Mouse (Mus musculus) limb, embryonic 14.5 days (tissue): Measurements from ENCODE around the gene Impdh1. TPM values are rescaled to one million over a fixed set of nuclear protein-coding genes. Genes with fewer than 3 reads are reported as not detected.

Experiments used
- ATAC-seq: fragments of 200-750 bp; cut with Nextera tagmentation; 2 replicates; pipeline ENCODE4 v1.8.0; 2017; ENCODE audit warnings: low read depth, moderate number of reproducible peaks, moderate TSS enrichment; ENCODE audit not compliant: low FRiP score
- DNase-seq: peaks from one replicate; pipeline ENCODE4 v3.0.0-alpha.2; 2015; ENCODE audit warnings: low spot score
- H3K27ac ChIP-seq: fragments of 300-500 bp; sonication (generic); replicated peaks from 2 replicates; pipeline ENCODE4 v1.5.1; 2014; ENCODE audit warnings: low read depth, mild to moderate bottlenecking, low read length, moderate library complexity, mixed read lengths
- H3K27me3 ChIP-seq: fragments of 300-500 bp; sonication (generic); 2 replicates; pipeline ENCODE4 v1.6.1; 2014; ENCODE audit warnings: low read length, mixed read lengths; ENCODE audit not compliant: control insufficient read depth, insufficient read depth
- H3K36me3 ChIP-seq: fragments of 300-500 bp; sonication (generic); 2 replicates; pipeline ENCODE4 v1.6.1; 2014; ENCODE audit warnings: mild to moderate bottlenecking, low read length, moderate library complexity, mixed read lengths; ENCODE audit not compliant: control insufficient read depth, insufficient read depth
- H3K4me1 ChIP-seq: fragments of 300-500 bp; sonication (generic); 2 replicates; pipeline ENCODE4 v1.6.1; 2014; ENCODE audit warnings: antibody characterized with exemption, low read length, mixed read lengths; ENCODE audit not compliant: control insufficient read depth, insufficient read depth
- H3K4me2 ChIP-seq: fragments of 300-500 bp; sonication (generic); replicated peaks from 2 replicates; pipeline ENCODE4 v1.6.1; 2014; ENCODE audit warnings: low read depth, mild to moderate bottlenecking, low read length, moderate library complexity; ENCODE audit not compliant: severe bottlenecking
- H3K4me3 ChIP-seq: fragments of 300-500 bp; sonication (generic); replicated peaks from 2 replicates; pipeline ENCODE4 v1.5.1; 2014; ENCODE audit warnings: low read length
- H3K9ac ChIP-seq: fragments of 300-500 bp; sonication (generic); 2 replicates; pipeline ENCODE4 v1.6.1; 2014; ENCODE audit warnings: mild to moderate bottlenecking, low read depth, low read length, moderate library complexity; ENCODE audit not compliant: severe bottlenecking
- H3K9me3 ChIP-seq: fragments of 300-500 bp; sonication (generic); 2 replicates; pipeline ENCODE4 v1.6.1; 2016; ENCODE audit warnings: low read length; ENCODE audit not compliant: control insufficient read depth
- POLR2A ChIP-seq: fragments of 200-500 bp; IDR thresholded peaks from 2 replicates; pipeline ENCODE4 v1.8.0; 2012; ENCODE audit warnings: inconsistent platforms, mild to moderate bottlenecking, moderate library complexity, borderline replicate concordance; ENCODE audit not compliant: insufficient read depth, insufficient read length; ENCODE audit errors: extremely low read depth
- WGBS: fragments of 180-500 bp; shearing (Covaris S2); extraction: QIAGEN DNeasy Blood & Tissue Kit; methylation state at CpG from one replicate; pipeline ENCODE4 v1.1.7; 2014; 5-methylcytosine and 5-hydroxymethylcytosine counted together
- polyA plus RNA-seq, 2 experiments: library from polyadenylated mRNA; depleted of rRNA in 1 of 2; stranded (reverse) in 1 of 2; unstranded in 1 of 2; fragments of >200 nt; fragmentation: Nextera tagmentation in 1 of 2; extraction: Ambion mirVana in 1 of 2; gene quantifications; 2 replicates each; pipeline versions ENCODE4 v1.2.1 to v1.2.3; 2012 to 2014

Impdh1 gene
- polyA plus RNA-seq, 2 experiments = 42.1 to 46.6 TPM

- WGBS = 1% methylated on average over 44 of the region's 79 CpGs
- peak within 1 kb of the TSS; percentile 91 for H3K4me2 ChIP-seq
- H3K27ac ChIP-seq = no peak within 1 kb of the TSS
Observed at GRCm38 (mm10) chr6:29178888-29179658, 37.1 kb downstream of the Impdh1 start, which contains the start of gene Prrt4. Prrt4 (minus strand) TSS chr6:29179584.

GRCm38 (mm10) chr6:29177901-29178879 is 38.0 kb downstream of the Impdh1 start:
- Histone ChIP-seq H3K4me2 (peak overlapping the region; percentile 91), H3K27ac (no peak overlapping the region), H3K36me3 (no peaks in the 10 kb centered on the region), H3K4me3 (peak overlapping the region; percentile 60), H3K9me3 (no peaks in the 10 kb centered on the region), H3K4me1 (peaks cover 4% of the 10 kb centered on the region; the same call in 1 of the 2 replicates), H3K9ac (peak overlapping the region; percentile 65; the same call in 1 of the 2 replicates), H3K27me3 (peaks cover 11% of the 10 kb centered on the region)
- DNase-seq = no peak
- no peak for TF ChIP-seq POLR2A
- peak; percentile 27; the same call in 1 of the 2 replicates for ATAC-seq
- WGBS = 23% methylated on average over 17 of the region's 17 CpGs

More at GRCm38 (mm10) chr6:29178888-29179658, 37.1 kb downstream of the Impdh1 start, which contains the start of gene Prrt4:
- TF ChIP-seq POLR2A = no peak
- ATAC-seq (peak; percentile 79), DNase-seq (peak; percentile 30)
- no peaks in the 10 kb centered on the region for H3K36me3 ChIP-seq
- H3K9ac ChIP-seq = peak within 1 kb of the TSS; percentile 65
- peaks cover 4% of the 10 kb centered on the region; the same call in 1 of the 2 replicates for H3K4me1 ChIP-seq
- H3K9me3 ChIP-seq = no peaks in the 10 kb centered on the region
- H3K27me3 ChIP-seq = peaks cover 8% of the 10 kb centered on the region; the same call in 1 of the 2 replicates
- peak within 1 kb of the TSS; percentile 60 for H3K4me3 ChIP-seq

- DNase-seq (no peak), ATAC-seq (no peak)
- Histone ChIP-seq H3K9me3 (no peaks in the 10 kb centered on the region), H3K9ac (no peak overlapping the region), H3K27me3 (peaks cover 25% of the 10 kb centered on the region), H3K36me3 (no peaks in the 10 kb centered on the region), H3K4me1 (peaks cover 4% of the 10 kb centered on the region; the same call in 1 of the 2 replicates), H3K4me3 (no peak overlapping the region), H3K4me2 (no peak overlapping the region), H3K27ac (no peak overlapping the region)
- WGBS = 42% methylated on average over 3 of the region's 3 CpGs
- TF ChIP-seq POLR2A = no peak
Observed at GRCm38 (mm10) chr6:29175113-29175512, 41.1 kb downstream of the Impdh1 start.

GRCm38 (mm10) chr6:29174368-29174767 is 41.8 kb downstream of the Impdh1 start:
- 10% methylated on average over 7 of the region's 7 CpGs for WGBS
- ATAC-seq (no peak), DNase-seq (no peak)
- Histone ChIP-seq H3K4me1 (peaks cover 4% of the 10 kb centered on the region; the same call in 1 of the 2 replicates), H3K4me2 (no peak overlapping the region), H3K9ac (no peak overlapping the region), H3K36me3 (no peaks in the 10 kb centered on the region), H3K9me3 (no peaks in the 10 kb centered on the region), H3K27me3 (peaks cover 32% of the 10 kb centered on the region), H3K27ac (no peak overlapping the region), H3K4me3 (no peak overlapping the region)
- no peak for TF ChIP-seq POLR2A

GRCm38 (mm10) chr6:29170952-29171388 is 45.2 kb downstream of the Impdh1 start:
- peak overlapping the region; percentile 53 for H3K9ac ChIP-seq
- DNase-seq = peak; percentile 68
- H3K27ac ChIP-seq = no peak overlapping the region
- TF ChIP-seq POLR2A = no peak
- peak; percentile 79 for ATAC-seq
- H3K4me2 ChIP-seq = peak overlapping the region; percentile 100
- peaks cover 49% of the 10 kb centered on the region for H3K27me3 ChIP-seq
- H3K4me3 ChIP-seq = peak overlapping the region; percentile 52
- H3K9me3 ChIP-seq = no peaks in the 10 kb centered on the region
- no peaks in the 10 kb centered on the region for H3K4me1 ChIP-seq
- 5% methylated on average over 30 of the region's 40 CpGs for WGBS
- no peaks in the 10 kb centered on the region for H3K36me3 ChIP-seq
